19 mouse cellular contexts compared by ENCODE assay signal in genomic region chr10:18005136-18005955, GRCm38 (mm10). TPM values are rescaled to one million over a fixed set of nuclear protein-coding genes. Genes with fewer than 3 reads are reported as not detected.
DNase-seq lines count a peak whose midpoint lies in the region; ATAC-seq and TF ChIP-seq lines count a peak whose summit lies in the region.
"Had no signal": no experiment of that assay in that cellular context is flagged by ENCODE, and none has a peak within 500 bp of the region (broad histone marks: within the 10 kb centered on the region; RNA-seq: fewer than 3 reads in every experiment).

No protein-coding gene starts in this region.

- H3K9ac ChIP-seq in kidney, embryonic 15.5 days, result no peak overlapping the region
- no peak overlapping the region for H3K9ac ChIP-seq in lung, postnatal 0 days (replicated peaks; ENCODE audit: low read depth)
- H3K9ac ChIP-seq: heart, embryonic 12.5 days; intestine, embryonic 15.5 days; lung, embryonic 15.5 days had no signal

- no peak for TF ChIP-seq CTCF in kidney, adult 2 months (conservative IDR thresholded peaks at IDR 0.05; ENCODE audit: insufficient read depth, insufficient read length, low read depth, low read length)
- no peak for TF ChIP-seq CTCF in lung, postnatal 0 days (IDR thresholded peaks at IDR 0.05)
- no peak for TF ChIP-seq CTCF in lung, adult 2 months (IDR thresholded peaks at IDR 0.05; ENCODE audit: insufficient read depth, low read length)

- H3K4me3 ChIP-seq in kidney, adult 2 months (ENCODE audit: insufficient read depth, low read depth, low read length), result no peak overlapping the region
- H3K4me3 ChIP-seq in kidney, embryonic 15.5 days (replicated peaks), result no peak overlapping the region
- H3K4me3 ChIP-seq in lung, postnatal 0 days (ENCODE audit: low read depth, low read length), result peak overlapping the region; percentile 17; the same call in 1 of the 2 replicates
- no peak overlapping the region for H3K4me3 ChIP-seq in lung, adult 2 months (replicated peaks; ENCODE audit: extremely low read depth, low read depth, low read length)
- H3K4me3 ChIP-seq: erythroblast, embryonic 14.5 days; heart, embryonic 12.5 days; hindbrain, embryonic 10.5 days; intestine, embryonic 15.5 days; lung, embryonic 15.5 days; midbrain, embryonic 10.5 days had no signal

- peaks cover 3% of the 10 kb centered on the region; the same call in 1 of the 2 replicates for H3K4me1 ChIP-seq in kidney, adult 2 months (ENCODE audit: control insufficient read depth, insufficient read depth, low read length)
- H3K4me1 ChIP-seq in kidney, embryonic 15.5 days, result no peaks in the 10 kb centered on the region
- H3K4me1 ChIP-seq in lung, postnatal 0 days (ENCODE audit: insufficient read depth, low read depth, low read length), result no peaks in the 10 kb centered on the region
- no peaks in the 10 kb centered on the region for H3K4me1 ChIP-seq in lung, adult 2 months (ENCODE audit: control insufficient read depth, insufficient read depth, low read length)
- H3K4me1 ChIP-seq: heart, embryonic 12.5 days; hindbrain, embryonic 10.5 days; intestine, embryonic 15.5 days; lung, embryonic 15.5 days had no signal

- no peaks in the 10 kb centered on the region for H3K9me3 ChIP-seq in kidney, embryonic 15.5 days (replicated peaks)
- H3K9me3 ChIP-seq in lung, postnatal 0 days (ENCODE audit: low read length), result no peaks in the 10 kb centered on the region
- H3K9me3 ChIP-seq: G1E; heart, embryonic 12.5 days; hindbrain, embryonic 10.5 days; intestine, embryonic 15.5 days; lung, embryonic 15.5 days; midbrain, embryonic 10.5 days had no signal

- H3K27me3 ChIP-seq in kidney, adult 2 months (replicated peaks; ENCODE audit: control insufficient read depth, insufficient read depth, low read length), result no peaks in the 10 kb centered on the region
- H3K27me3 ChIP-seq in kidney, embryonic 15.5 days, result no peaks in the 10 kb centered on the region
- no peaks in the 10 kb centered on the region for H3K27me3 ChIP-seq in lung, postnatal 0 days (replicated peaks; ENCODE audit: insufficient read depth, low read length)
- H3K27me3 ChIP-seq: heart, embryonic 12.5 days; intestine, embryonic 15.5 days; lung, embryonic 15.5 days had no signal

- no peak for TF ChIP-seq POLR2A in kidney, adult 2 months (IDR thresholded peaks at IDR 0.05; ENCODE audit: low read depth, low read length)
- no peak for TF ChIP-seq POLR2A in lung, adult 2 months (IDR thresholded peaks at IDR 0.05; ENCODE audit: borderline replicate concordance, extremely low read depth, low read depth, low read length)

- TF ChIP-seq EP300 in lung, postnatal 0 days (IDR thresholded peaks at IDR 0.05), result no peak

- peak; percentile 76 for DNase-seq in kidney, adult 2 months
- peak; percentile 54 for DNase-seq in lung, postnatal 0 days (ENCODE audit: low spot score)
- DNase-seq in lung, adult 2 months, result no peak
- DNase-seq in testis, postnatal 10 days (ENCODE audit: low spot score), result no peak
- DNase-seq in gastrocnemius, postnatal 25 days, result no peak
- DNase-seq: adrenal gland, postnatal 25 days; cerebellum, adult 8-10 months; gastrocnemius, postnatal 10 days; thymus, postnatal 36 days had no signal

- ATAC-seq in kidney, embryonic 15.5 days (replicated peaks; ENCODE audit: low FRiP score), result no peak
- ATAC-seq in lung, postnatal 0 days, result no peak
- peak; percentile 55; the same call in 1 of the 2 replicates for ATAC-seq in megakaryocyte, adult 5-6 weeks (ENCODE audit: poor library complexity, severe bottlenecking)
- ATAC-seq: forebrain, embryonic 16.5 days; intestine, embryonic 15.5 days had no signal

- WGBS in kidney, adult 2 months, result 77% methylated on average over 7 of the region's 7 CpGs
- WGBS in kidney, embryonic 15.5 days, result 89% methylated on average over 7 of the region's 7 CpGs
- 62% methylated on average over 7 of the region's 7 CpGs for WGBS in lung, postnatal 0 days
- 60% methylated on average over 7 of the region's 7 CpGs for WGBS in lung, adult 2 months

- H3K4me2 ChIP-seq in kidney, embryonic 15.5 days, result no peak overlapping the region
- peak overlapping the region; percentile 37 for H3K4me2 ChIP-seq in lung, postnatal 0 days (replicated peaks; ENCODE audit: low read depth, low read length)
- H3K4me2 ChIP-seq: heart, embryonic 12.5 days; intestine, embryonic 15.5 days; lung, embryonic 15.5 days had no signal

- H3K36me3 ChIP-seq in kidney, adult 2 months (ENCODE audit: control insufficient read depth, insufficient read depth, low read length), result no peaks in the 10 kb centered on the region
- H3K36me3 ChIP-seq in kidney, embryonic 15.5 days, result peaks cover 7% of the 10 kb centered on the region
- no peaks in the 10 kb centered on the region for H3K36me3 ChIP-seq in lung, postnatal 0 days (ENCODE audit: insufficient read depth, low read length)

- no peak overlapping the region for H3K27ac ChIP-seq in kidney, adult 2 months (ENCODE audit: insufficient read depth, low read depth, low read length)
- no peak overlapping the region for H3K27ac ChIP-seq in kidney, embryonic 15.5 days
- H3K27ac ChIP-seq in lung, postnatal 0 days (ENCODE audit: low read length), result no peak overlapping the region
- H3K27ac ChIP-seq: hindbrain, embryonic 10.5 days; intestine, embryonic 15.5 days; lung, embryonic 15.5 days; midbrain, embryonic 10.5 days had no signal

RNA-seq across cellular contexts. Expression of gene Abracl, which starts 17.7 kb away (rescaled TPM):
- 12.3 and 15.3 TPM in 2 replicates for polyA plus RNA-seq in kidney, adult 2 months (2012; rRNA removed)
- polyA plus RNA-seq in kidney, embryonic 15.5 days (2015; fragmentation: Nextera tagmentation; extraction: Ambion mirVana), result 128 and 143 TPM in 2 replicates
- polyA plus RNA-seq in lung, postnatal 0 days (2015; fragmentation: Nextera tagmentation; extraction: Ambion mirVana), result 137 and 148 TPM in 2 replicates
- polyA plus RNA-seq in lung, adult 2 months (2012; rRNA removed), result 5.9 and 8.4 TPM in 2 replicates
- 291 and 343 TPM in 2 replicates for total RNA-seq in megakaryocyte, adult 5-6 weeks (2015)
- total RNA-seq in megakaryocyte, adult 5-6 weeks (2017), result 336 and 397 TPM in 2 replicates
- 1 to 10 TPM; 6.3 to 7.8 TPM for total RNA-seq in gastrocnemius, postnatal 25 days (2021)

RNA-seq across cellular contexts. Expression of gene Reps1, which starts 50.3 kb away (rescaled TPM):
- polyA plus RNA-seq in kidney, adult 2 months (2012; rRNA removed), result 31.8 and 39.3 TPM in 2 replicates
- polyA plus RNA-seq in kidney, embryonic 15.5 days (2015; fragmentation: Nextera tagmentation; extraction: Ambion mirVana), result 11.9 and 15.3 TPM in 2 replicates
- polyA plus RNA-seq in lung, postnatal 0 days (2015; fragmentation: Nextera tagmentation; extraction: Ambion mirVana), result 10.7 and 10.8 TPM in 2 replicates
- polyA plus RNA-seq in lung, adult 2 months (2012; rRNA removed), result 42.2 and 49.6 TPM in 2 replicates
- total RNA-seq in megakaryocyte, adult 5-6 weeks (2015), result 67.3 and 78.2 TPM in 2 replicates
- 39.8 and 51.0 TPM in 2 replicates for total RNA-seq in megakaryocyte, adult 5-6 weeks (2017)
- total RNA-seq in gastrocnemius, postnatal 25 days (2021), result 10 to 100 TPM; 19.7 to 23.8 TPM

RNA-seq across cellular contexts. Expression of gene Heca, which starts 57.5 kb away (rescaled TPM):
- 7.5 and 8.6 TPM in 2 replicates for polyA plus RNA-seq in kidney, adult 2 months (2012; rRNA removed)
- polyA plus RNA-seq in kidney, embryonic 15.5 days (2015; fragmentation: Nextera tagmentation; extraction: Ambion mirVana), result 3.2 and 3.8 TPM in 2 replicates
- 8.2 TPM in 2 replicates for polyA plus RNA-seq in lung, postnatal 0 days (2015; fragmentation: Nextera tagmentation; extraction: Ambion mirVana)
- polyA plus RNA-seq in lung, adult 2 months (2012; rRNA removed), result 23.1 and 30.9 TPM in 2 replicates
- 25.5 and 30.7 TPM in 2 replicates for total RNA-seq in megakaryocyte, adult 5-6 weeks (2015)
- 46.4 and 63.9 TPM in 2 replicates for total RNA-seq in megakaryocyte, adult 5-6 weeks (2017)
- total RNA-seq in gastrocnemius, postnatal 25 days (2021), result 10 to 100 TPM; 12.6 to 15.6 TPM

Comparison
In these comparisons a context has a peak if more than half of its experiments do, and no peak if none do; other contexts are left out.
1. DNase-seq: peak in kidney, adult 2 months (single experiment) and lung, postnatal 0 days (single experiment); none in lung, adult 2 months (single experiment), testis, postnatal 10 days (single experiment) and gastrocnemius, postnatal 25 days (single experiment).